Mouse (Mus musculus) liver, embryonic 13.5 days (tissue): Measurements from ENCODE around the gene Lrrc4. TPM values are rescaled to one million over a fixed set of nuclear protein-coding genes. Genes with fewer than 3 reads are reported as not detected.

Source experiments
- polyA plus RNA-seq: library from polyadenylated mRNA; unstranded; fragments of >200 nt; fragmentation: Nextera tagmentation; extraction: Ambion mirVana; gene quantifications from 2 replicates; pipeline ENCODE4 v1.2.1, GENCODE M21; 2015

The Lrrc4 gene
- polyA plus RNA-seq, 1 experiment from 2014 or later = 0.08 TPM

Other genes starting within 250 kb of the Lrrc4 start
- not detected in 2 replicates for gene Lep, start 228.5 kb upstream of the Lrrc4 start, polyA plus RNA-seq